Mouse (Mus musculus): ENCODE results near the gene Gtf2f1. TPM values are rescaled to one million over a fixed set of nuclear protein-coding genes. Genes with fewer than 3 reads are reported as not detected.
A peak's percentile ranks its signal among the peaks of the same experiment; 100 is the strongest.

The Gtf2f1 gene
- polyA plus RNA-seq, 1 experiment from 2014 or later = 154 TPM

GRCm38 (mm10) chr17:57029691-57030090, 18.6 kb upstream of the Gtf2f1 start:
- peaks cover 49% of the 10 kb centered on the region for H3K79me2 ChIP-seq (ENCODE audit: inconsistent target)
- H3K27ac ChIP-seq = 0 out of 2 replicates have a peak overlapping the region, but pooled peaks have one; percentile 36
- WGBS (ENCODE audit: missing documents) = 40% methylated on average over 7 of the region's 8 CpGs
- peaks cover 35% of the 10 kb centered on the region for H3K36me3 ChIP-seq (ENCODE audit: inconsistent target)
- peak overlapping the region; percentile 72 for H3K4me3 ChIP-seq (ENCODE audit: inconsistent target)

- Histone ChIP-seq H3K79me2 (ENCODE audit: inconsistent target) (peaks cover 49% of the 10 kb centered on the region), H3K27ac (no peak overlapping the region)
- 93% methylated on average over 4 of the region's 4 CpGs for WGBS (ENCODE audit: missing documents)
Measured at GRCm38 (mm10) chr17:57027471-57027870, 16.4 kb upstream of the Gtf2f1 start.

GRCm38 (mm10) chr17:57020960-57021359, 9.9 kb upstream of the Gtf2f1 start:
- Histone ChIP-seq H3K36me3 (ENCODE audit: inconsistent target) (peaks cover 47% of the 10 kb centered on the region), H3K4me3 (ENCODE audit: inconsistent target) (no peak overlapping the region), H3K27ac (no peak overlapping the region), H3K79me2 (ENCODE audit: inconsistent target) (peaks cover 3% of the 10 kb centered on the region; the same call in 1 of the 2 replicates)
- 92% methylated on average over 5 of the region's 5 CpGs for WGBS (ENCODE audit: missing documents)

More at GRCm38 (mm10) chr17:57027471-57027870, 16.4 kb upstream of the Gtf2f1 start:
- peaks cover 55% of the 10 kb centered on the region for H3K36me3 ChIP-seq (ENCODE audit: inconsistent target)
- no peak overlapping the region for H3K4me3 ChIP-seq (ENCODE audit: inconsistent target)

DNA sequence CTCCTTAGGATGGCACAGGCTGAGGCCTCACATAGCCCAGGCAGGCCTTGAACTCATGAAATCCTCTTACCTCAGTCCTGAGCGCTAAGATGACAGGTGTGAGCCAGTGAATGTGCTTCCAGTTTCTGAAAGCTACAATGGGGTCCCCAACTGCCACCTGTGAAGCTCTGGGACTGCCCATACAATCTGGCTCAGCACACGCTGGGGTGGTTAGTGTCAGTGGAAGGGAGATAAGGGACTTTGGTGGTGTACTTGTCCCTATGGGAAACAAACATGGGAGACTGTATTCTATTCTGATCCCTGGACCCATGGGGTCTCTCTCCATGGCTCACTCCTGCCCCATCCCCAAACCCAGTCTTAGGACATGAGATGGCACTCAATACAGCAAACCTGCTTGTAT, 8.6 kb upstream of the Gtf2f1 start:
- H3K79me2 ChIP-seq (ENCODE audit: inconsistent target) = no peaks in the 10 kb centered on the region; the same call in 1 of the 2 replicates
- H3K4me3 ChIP-seq (ENCODE audit: inconsistent target) = no peak overlapping the region
- peaks cover 35% of the 10 kb centered on the region for H3K36me3 ChIP-seq (ENCODE audit: inconsistent target)
- whole genome bisulfite sequencing (ENCODE audit: missing documents) = 93% methylated on average over 2 of the region's 2 CpGs
- no peak overlapping the region for H3K27ac ChIP-seq

DNA sequence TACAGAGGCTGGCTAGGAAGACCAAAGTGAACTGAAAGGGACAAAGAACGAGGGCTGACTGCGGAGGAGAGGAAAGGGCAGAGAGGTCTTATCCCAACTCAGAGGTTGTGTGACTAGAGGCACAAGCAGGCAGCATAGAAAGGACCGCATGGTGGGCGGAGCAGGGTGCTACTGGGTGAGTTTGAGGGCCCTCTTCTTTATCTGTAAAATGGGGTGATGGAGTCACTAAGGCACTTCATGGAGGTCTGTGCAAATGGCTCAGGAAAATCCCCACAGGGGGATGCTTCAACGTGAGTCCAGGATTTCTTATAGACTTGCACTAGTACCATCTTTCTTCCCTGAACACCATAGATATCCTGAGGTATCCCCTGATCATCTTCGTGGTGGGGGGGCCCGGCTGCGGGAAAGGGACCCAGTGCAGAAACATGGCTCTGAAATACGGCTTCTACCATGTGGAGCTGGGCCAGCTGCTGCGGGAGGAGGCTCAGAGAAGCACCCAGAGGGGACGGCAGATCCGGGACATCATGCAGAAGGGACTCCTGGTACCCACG, 1.2 kb upstream of the Gtf2f1 start:
- 86% methylated on average over 13 of the region's 13 CpGs for WGBS (ENCODE audit: missing documents)
- Histone ChIP-seq H3K79me2 (ENCODE audit: inconsistent target) (peaks cover 20% of the 10 kb centered on the region), H3K27ac (no peak overlapping the region), H3K4me3 (ENCODE audit: inconsistent target) (peak overlapping the region; percentile 100), H3K36me3 (ENCODE audit: inconsistent target) (peaks cover 6% of the 10 kb centered on the region)

GRCm38 (mm10) chr17:57010911-57011235, 215 bp downstream of the Gtf2f1 start:
- 4% methylated on average over 19 of the region's 19 CpGs for WGBS (ENCODE audit: missing documents)
- peaks cover 20% of the 10 kb centered on the region for H3K79me2 ChIP-seq (ENCODE audit: inconsistent target)
- peak overlapping the region; percentile 73 for H3K27ac ChIP-seq

GRCm38 (mm10) chr17:57007137-57007905, 3.8 kb downstream of the Gtf2f1 start:
- 96% methylated on average over 13 of the region's 13 CpGs for WGBS (ENCODE audit: missing documents)
- Histone ChIP-seq H3K36me3 (ENCODE audit: inconsistent target) (peaks cover 52% of the 10 kb centered on the region), H3K4me3 (ENCODE audit: inconsistent target) (no peak overlapping the region), H3K79me2 (ENCODE audit: inconsistent target) (peaks cover 20% of the 10 kb centered on the region), H3K27ac (no peak overlapping the region)

More at GRCm38 (mm10) chr17:57010911-57011235, 215 bp downstream of the Gtf2f1 start:
- H3K36me3 ChIP-seq (ENCODE audit: inconsistent target) = peaks cover 20% of the 10 kb centered on the region
- H3K4me3 ChIP-seq (ENCODE audit: inconsistent target) = peak overlapping the region; percentile 100

DNA sequence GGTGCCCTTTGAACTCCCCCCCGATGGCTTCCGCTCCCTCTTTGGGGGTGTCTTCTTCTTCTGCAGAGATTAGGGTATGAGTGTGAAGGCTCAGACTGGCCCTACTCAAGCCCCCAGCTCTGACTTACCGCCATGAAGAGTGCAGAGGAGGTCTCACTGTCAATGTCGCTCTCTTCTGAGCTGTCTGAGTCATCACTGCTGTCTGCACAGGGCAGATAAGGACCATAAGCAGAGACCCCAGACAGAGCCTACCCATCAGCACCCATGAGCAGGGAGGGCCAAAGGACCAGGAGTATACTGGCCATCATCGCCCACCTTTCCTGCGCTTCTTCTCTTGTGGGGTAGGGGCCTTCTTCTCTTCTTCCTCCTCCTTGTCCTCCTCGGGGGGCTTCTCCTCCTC, 7.1 kb downstream of the Gtf2f1 start:
- 95% methylated on average over 6 of the region's 7 CpGs for WGBS (ENCODE audit: missing documents)
- Histone ChIP-seq H3K79me2 (ENCODE audit: inconsistent target) (peaks cover under 1% of the 10 kb centered on the region; the same call in 1 of the 2 replicates), H3K27ac (no peak overlapping the region), H3K36me3 (ENCODE audit: inconsistent target) (peaks cover 52% of the 10 kb centered on the region), H3K4me3 (ENCODE audit: inconsistent target) (no peak overlapping the region)

GRCm38 (mm10) chr17:57001228-57001627, 9.9 kb downstream of the Gtf2f1 start:
- H3K79me2 ChIP-seq (ENCODE audit: inconsistent target) = no peaks in the 10 kb centered on the region
- peaks cover 38% of the 10 kb centered on the region for H3K36me3 ChIP-seq (ENCODE audit: inconsistent target)
- 75% methylated on average over 8 of the region's 8 CpGs for WGBS (ENCODE audit: missing documents)

GRCm38 (mm10) chr17:56999968-57000609, 11.0 kb downstream of the Gtf2f1 start, which contains the start of gene Pspn:
TSS of gene Pspn (minus strand) at chr17:57000018.
- Histone ChIP-seq H3K4me3 (ENCODE audit: inconsistent target) (no peak within 1 kb of the TSS), H3K27ac (no peak within 1 kb of the TSS), H3K36me3 (ENCODE audit: inconsistent target) (peaks cover 38% of the 10 kb centered on the region), H3K79me2 (ENCODE audit: inconsistent target) (no peaks in the 10 kb centered on the region)
- 95% methylated on average over 9 of the region's 9 CpGs for WGBS (ENCODE audit: missing documents)

More at GRCm38 (mm10) chr17:57001228-57001627, 9.9 kb downstream of the Gtf2f1 start:
- Histone ChIP-seq H3K27ac (no peak overlapping the region), H3K4me3 (ENCODE audit: inconsistent target) (no peak overlapping the region)

DNA sequence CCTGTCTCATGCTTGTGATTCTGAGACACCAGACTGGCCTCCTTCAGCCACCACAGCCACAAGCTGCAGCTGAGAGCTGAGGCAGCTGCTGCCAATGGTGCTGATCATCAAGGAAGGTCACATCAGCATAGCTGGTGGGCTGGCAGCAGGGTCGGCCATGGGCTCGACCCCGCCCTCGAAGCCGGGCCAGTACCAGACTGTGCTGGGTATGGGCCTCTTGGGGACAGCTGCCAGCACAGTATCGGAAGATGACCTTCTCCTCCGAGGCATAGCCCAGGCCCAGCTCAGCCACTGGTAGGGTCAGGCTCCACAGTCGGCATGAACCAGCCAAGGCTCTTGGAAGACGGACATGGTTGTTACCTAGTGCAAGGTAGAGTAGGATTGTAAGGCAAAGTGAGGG, 11.7 kb downstream of the Gtf2f1 start:
- Histone ChIP-seq H3K36me3 (ENCODE audit: inconsistent target) (peaks cover 36% of the 10 kb centered on the region), H3K27ac (no peak overlapping the region), H3K4me3 (ENCODE audit: inconsistent target) (no peak overlapping the region), H3K79me2 (ENCODE audit: inconsistent target) (no peaks in the 10 kb centered on the region)
- WGBS (ENCODE audit: missing documents) = 92% methylated on average over 9 of the region's 9 CpGs

GRCm38 (mm10) chr17:56997029-56997667, 13.9 kb downstream of the Gtf2f1 start, which contains the start of gene Alkbh7:
TSS of gene Alkbh7 (plus strand) at chr17:56997339.
- Histone ChIP-seq H3K36me3 (ENCODE audit: inconsistent target) (peaks cover 38% of the 10 kb centered on the region; the same call in 1 of the 2 replicates), H3K27ac (no peak within 1 kb of the TSS)

DNA sequence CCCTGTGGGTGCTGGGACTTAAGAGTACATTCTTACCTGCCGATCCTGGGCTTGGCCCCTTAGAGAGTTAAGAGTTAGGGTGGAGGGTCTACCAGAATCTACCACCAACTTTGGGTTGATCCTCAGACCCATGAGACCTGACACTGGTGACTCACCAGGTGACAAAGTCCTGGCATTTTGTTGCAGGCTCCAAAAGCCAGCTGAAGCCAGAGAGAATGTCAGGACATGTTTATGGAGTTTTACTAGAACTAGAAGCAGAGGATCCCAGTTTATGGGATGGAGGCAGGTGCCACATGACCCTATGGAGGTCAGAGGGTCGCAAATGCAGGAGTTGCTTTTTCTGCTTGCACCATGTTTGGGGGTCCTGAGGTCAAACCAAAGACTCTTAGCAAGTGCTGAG, 14.6 kb downstream of the Gtf2f1 start:
- Histone ChIP-seq H3K36me3 (ENCODE audit: inconsistent target) (peaks cover 38% of the 10 kb centered on the region; the same call in 1 of the 2 replicates), H3K4me3 (ENCODE audit: inconsistent target) (no peak overlapping the region)

More at GRCm38 (mm10) chr17:56997029-56997667, 13.9 kb downstream of the Gtf2f1 start, which contains the start of gene Alkbh7:
- Histone ChIP-seq H3K79me2 (ENCODE audit: inconsistent target) (no peaks in the 10 kb centered on the region), H3K4me3 (ENCODE audit: inconsistent target) (peak within 1 kb of the TSS; percentile 48)
- under 1% methylated on average over 38 of the region's 38 CpGs for WGBS (ENCODE audit: missing documents)

GRCm38 (mm10) chr17:56995046-56995445, 16.0 kb downstream of the Gtf2f1 start:
- Histone ChIP-seq H3K4me3 (ENCODE audit: inconsistent target) (no peak overlapping the region), H3K27ac (no peak overlapping the region), H3K79me2 (ENCODE audit: inconsistent target) (peaks cover 17% of the 10 kb centered on the region), H3K36me3 (ENCODE audit: inconsistent target) (peaks cover 38% of the 10 kb centered on the region; the same call in 1 of the 2 replicates)
- WGBS (ENCODE audit: missing documents) = 94% methylated on average over 8 of the region's 8 CpGs

More for the DNA sequence above, 14.6 kb downstream of the Gtf2f1 start:
- 74% methylated on average over 2 of the region's 2 CpGs for WGBS (ENCODE audit: missing documents)
- H3K79me2 ChIP-seq (ENCODE audit: inconsistent target) = peaks cover 4% of the 10 kb centered on the region; the same call in 1 of the 2 replicates
- no peak overlapping the region for H3K27ac ChIP-seq
